Mouse (Mus musculus) kidney, adult 2 months (tissue): ENCODE data around the gene Rap2a. TPM values are rescaled to one million over a fixed set of nuclear protein-coding genes. Genes with fewer than 3 reads are reported as not detected.
A peak's percentile ranks its signal among the peaks of the same experiment; 100 is the strongest.

Experiments
- DNase-seq: peaks from one replicate; pipeline ENCODE4 v3.0.0; 2021
- H3K27ac ChIP-seq: fragments of 200-500 bp; 2 replicates; pipeline ENCODE4 v1.5.1; 2012; ENCODE audit warnings: low read depth, low read length, control low read depth, inconsistent platforms; ENCODE audit not compliant: insufficient read depth
- H3K27me3 ChIP-seq: fragments of 200-500 bp; replicated peaks from 2 replicates; pipeline ENCODE4 v1.6.1; 2012; ENCODE audit warnings: mild to moderate bottlenecking, moderate library complexity, low read length, inconsistent platforms; ENCODE audit not compliant: control insufficient read depth, insufficient read depth
- H3K36me3 ChIP-seq: fragments of 200-500 bp; 2 replicates; pipeline ENCODE4 v1.6.1; 2012; ENCODE audit warnings: mild to moderate bottlenecking, moderate library complexity, low read length, inconsistent platforms; ENCODE audit not compliant: control insufficient read depth, insufficient read depth
- H3K4me1 ChIP-seq: fragments of 200-500 bp; 2 replicates; pipeline ENCODE4 v1.6.1; 2011; ENCODE audit warnings: low read length; ENCODE audit not compliant: control insufficient read depth, insufficient read depth
- H3K4me3 ChIP-seq: fragments of 200-500 bp; 2 replicates; pipeline ENCODE4 v1.5.1; 2011; ENCODE audit warnings: mild to moderate bottlenecking, low read depth, low read length, control low read depth; ENCODE audit not compliant: insufficient read depth
- CTCF ChIP-seq: fragments of 200-500 bp; conservative IDR thresholded peaks from 2 replicates; pipeline ENCODE4 v1.5.1; 2011; ENCODE audit warnings: low read depth, mild to moderate bottlenecking, control low read depth, low read length, moderate library complexity, mixed read lengths; ENCODE audit not compliant: insufficient read depth, insufficient read length
- POLR2A ChIP-seq: fragments of 200-500 bp; IDR thresholded peaks from one replicate; pipeline ENCODE4 v1.6.1; 2011; ENCODE audit warnings: low read depth, low read length, control low read depth
- WGBS: fragments of 180-500 bp; shearing (Covaris S2); methylation state at CpG from one replicate; pipeline ENCODE4 v1.1.7; 2018; 5-methylcytosine and 5-hydroxymethylcytosine counted together
- polyA plus RNA-seq: library from polyadenylated mRNA; depleted of rRNA; stranded (reverse); fragments of >200 nt; gene quantifications from 2 replicates; pipeline ENCODE4 v1.2.3, GENCODE M21; 2012; rRNA removed

Gene Rap2a
- polyA plus RNA-seq, 1 experiment = 12.4 TPM

DNA sequence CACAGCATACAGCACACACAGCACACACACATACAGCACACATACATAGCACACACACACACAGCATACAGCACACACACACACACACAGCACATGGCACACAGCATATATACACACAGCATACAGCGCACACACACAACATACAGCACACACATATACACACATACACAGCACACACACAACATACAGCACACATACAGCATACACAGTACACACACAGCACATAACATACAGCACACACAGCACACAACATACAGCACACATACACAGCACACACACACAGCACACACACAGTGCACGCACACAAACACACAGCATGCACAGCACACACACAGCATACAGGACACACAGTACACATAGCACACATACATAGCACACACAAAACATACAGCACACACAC, 60.9 kb downstream of the Rap2a start:
- H3K4me1 ChIP-seq = peaks cover 3% of the 10 kb centered on the region; the same call in 1 of the 2 replicates
- TF ChIP-seq POLR2A (no peak), CTCF (no peak)
- H3K4me3 ChIP-seq = no peak overlapping the region
- no peaks in the 10 kb centered on the region for H3K36me3 ChIP-seq
- no peak overlapping the region for H3K27ac ChIP-seq
- DNase-seq = no peak
- no peaks in the 10 kb centered on the region for H3K27me3 ChIP-seq
- WGBS = 76% methylated on average over 2 of the region's 2 CpGs

DNA sequence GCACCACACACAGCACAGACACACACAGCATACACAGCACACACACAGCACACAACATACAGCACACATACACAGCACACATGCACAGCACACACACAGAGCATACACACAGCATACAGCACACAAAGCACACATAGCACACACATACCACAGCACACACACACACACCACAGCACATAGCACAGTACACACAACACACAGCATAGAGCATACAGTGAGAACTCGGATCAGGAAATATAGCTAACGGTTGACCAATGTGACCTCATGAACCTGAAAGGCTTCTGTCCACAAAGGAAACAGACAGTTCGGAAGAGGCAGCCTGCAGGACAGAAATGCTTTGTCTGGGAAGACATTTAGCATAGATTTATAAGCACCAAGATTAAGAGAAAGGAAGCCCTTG, 61.4 kb downstream of the Rap2a start:
- DNase-seq = peak; percentile 15
- no peaks in the 10 kb centered on the region for H3K36me3 ChIP-seq
- H3K27ac ChIP-seq = no peak overlapping the region
- H3K4me1 ChIP-seq = peaks cover 3% of the 10 kb centered on the region; the same call in 1 of the 2 replicates
- H3K27me3 ChIP-seq = no peaks in the 10 kb centered on the region
- H3K4me3 ChIP-seq = no peak overlapping the region
- WGBS = 50% methylated on average over 3 of the region's 3 CpGs
- TF ChIP-seq POLR2A = no peak
- no peak for TF ChIP-seq CTCF

DNA sequence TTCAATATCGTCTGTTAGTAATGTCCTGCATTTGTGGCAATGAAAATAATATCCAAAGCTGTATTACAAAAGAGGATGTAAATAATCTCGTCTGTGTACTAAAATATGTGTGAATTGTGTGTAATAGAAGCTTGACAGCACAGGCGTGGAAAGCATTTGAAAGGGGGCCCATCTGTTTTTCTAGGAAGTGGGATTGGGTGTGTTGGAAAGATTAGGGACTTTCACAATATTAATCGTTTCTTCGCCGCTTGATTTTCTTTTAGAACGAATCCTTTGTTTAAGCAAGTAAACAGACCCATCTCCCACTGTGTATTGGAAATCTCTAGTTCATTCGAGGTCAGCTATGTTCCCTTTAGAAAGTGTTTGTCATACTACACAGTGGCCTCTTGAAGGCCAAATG, 64.2 kb downstream of the Rap2a start:
- no peaks in the 10 kb centered on the region for H3K36me3 ChIP-seq
- H3K27ac ChIP-seq = no peak overlapping the region
- 73% methylated on average over 8 of the region's 8 CpGs for WGBS
- no peak for TF ChIP-seq CTCF
- TF ChIP-seq POLR2A = no peak
- peaks cover 3% of the 10 kb centered on the region; the same call in 1 of the 2 replicates for H3K4me1 ChIP-seq
- no peaks in the 10 kb centered on the region for H3K27me3 ChIP-seq
- H3K4me3 ChIP-seq = no peak overlapping the region
- no peak for DNase-seq

DNA sequence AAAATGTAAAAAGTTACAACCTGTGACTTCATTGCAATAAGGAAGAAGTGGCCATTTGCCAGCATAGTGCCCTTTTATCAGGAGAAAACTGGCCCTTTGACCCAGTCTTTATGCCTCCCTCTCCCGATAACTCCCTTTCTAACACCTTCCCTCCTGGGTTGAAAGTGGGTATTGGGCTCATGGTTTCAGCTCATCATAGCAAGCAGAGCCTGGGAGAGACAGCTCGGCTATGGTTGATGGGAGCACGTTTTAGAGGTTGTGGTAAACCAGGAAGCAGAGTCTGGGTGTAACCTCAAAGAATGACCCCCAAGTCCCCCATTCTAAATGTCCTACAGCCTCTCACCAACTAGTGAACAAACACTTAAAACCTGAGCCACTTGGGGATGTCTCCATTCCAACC, 64.7 kb downstream of the Rap2a start:
- H3K4me3 ChIP-seq = no peak overlapping the region
- peaks cover 3% of the 10 kb centered on the region; the same call in 1 of the 2 replicates for H3K4me1 ChIP-seq
- no peaks in the 10 kb centered on the region for H3K27me3 ChIP-seq
- no peak for DNase-seq
- H3K27ac ChIP-seq = no peak overlapping the region
- TF ChIP-seq CTCF (no peak), POLR2A (no peak)
- WGBS = 70% methylated on average over 3 of the region's 3 CpGs
- no peaks in the 10 kb centered on the region for H3K36me3 ChIP-seq

DNA sequence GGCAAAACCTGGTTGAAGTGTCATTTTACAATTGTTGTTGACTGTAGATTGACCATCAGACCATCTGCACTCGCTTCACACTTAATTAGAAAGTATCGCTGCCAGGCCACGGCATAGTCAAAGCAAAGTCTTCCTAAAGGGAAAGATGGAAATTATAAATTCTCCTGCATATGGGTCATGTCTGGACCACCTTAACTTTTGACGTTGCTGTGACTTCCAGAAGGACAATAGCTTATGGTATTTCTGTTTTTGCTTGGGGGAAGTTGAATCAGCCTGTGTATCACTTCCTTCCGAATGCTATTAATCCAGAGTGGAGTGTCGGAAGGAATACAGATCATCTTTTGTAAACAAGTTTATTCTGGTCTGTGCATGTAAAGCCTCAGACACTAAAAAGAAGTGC, 65.6 kb downstream of the Rap2a start:
- Histone ChIP-seq H3K4me1 (peaks cover 3% of the 10 kb centered on the region; the same call in 1 of the 2 replicates), H3K27me3 (no peaks in the 10 kb centered on the region), H3K27ac (no peak overlapping the region; the same call in 1 of the 2 replicates), H3K36me3 (no peaks in the 10 kb centered on the region), H3K4me3 (no peak overlapping the region)
- WGBS = 75% methylated on average over 6 of the region's 6 CpGs
- DNase-seq = peak; percentile 57
- TF ChIP-seq POLR2A = no peak
- no peak for TF ChIP-seq CTCF

DNA sequence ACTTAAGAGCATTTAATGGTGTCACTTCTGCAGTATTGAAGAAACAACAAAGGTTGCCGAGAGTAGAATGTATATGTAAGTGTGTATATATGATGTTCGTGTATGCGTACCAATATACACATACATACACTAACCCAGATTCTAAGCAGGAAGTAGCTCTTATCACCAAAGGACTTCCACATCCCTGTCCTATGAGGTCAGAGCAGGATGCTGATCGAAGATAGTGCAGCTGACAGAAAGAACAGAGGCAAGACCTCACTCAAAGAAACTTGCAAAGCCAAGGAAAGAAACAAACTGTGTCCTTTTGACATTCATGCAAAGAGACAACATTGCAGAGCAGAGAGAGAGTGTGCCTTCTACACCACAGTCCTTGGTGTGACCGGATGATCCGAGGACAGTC, 66.3 kb downstream of the Rap2a start:
- DNase-seq = peak; percentile 10
- Histone ChIP-seq H3K36me3 (no peaks in the 10 kb centered on the region), H3K4me3 (no peak overlapping the region), H3K27me3 (no peaks in the 10 kb centered on the region), H3K27ac (0 out of 2 replicates have a peak overlapping the region, but pooled peaks have one; percentile 45), H3K4me1 (peaks cover 1% of the 10 kb centered on the region; the same call in 1 of the 2 replicates)
- TF ChIP-seq CTCF (no peak), POLR2A (no peak)
- 85% methylated on average over 6 of the region's 6 CpGs for WGBS

DNA sequence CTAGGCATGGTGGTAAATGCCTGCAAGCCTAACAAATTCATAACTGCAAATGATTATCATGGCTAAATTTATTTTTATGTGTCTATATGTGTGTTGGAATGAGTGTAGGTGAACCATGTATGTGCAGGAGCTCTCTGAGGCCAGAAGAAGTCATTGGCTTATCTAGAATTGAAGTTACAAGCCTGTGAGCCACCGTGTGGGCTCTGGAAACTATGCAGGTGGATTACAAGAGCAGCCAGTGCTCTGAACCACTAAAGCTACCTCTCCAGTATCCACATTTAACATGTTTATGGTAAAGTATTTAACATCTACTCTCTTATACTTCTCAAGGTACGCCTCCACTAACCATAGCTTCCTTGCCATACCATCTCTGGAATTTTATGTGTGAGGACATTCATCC, 66.7 kb downstream of the Rap2a start:
- WGBS = 74% methylated on average over 2 of the region's 2 CpGs
- Histone ChIP-seq H3K4me3 (no peak overlapping the region), H3K4me1 (no peaks in the 10 kb centered on the region), H3K36me3 (no peaks in the 10 kb centered on the region), H3K27me3 (no peaks in the 10 kb centered on the region), H3K27ac (no peak overlapping the region)
- DNase-seq = no peak
- TF ChIP-seq POLR2A = no peak
- 0 out of 2 replicates have a peak, but pooled peaks have one; percentile 3 for TF ChIP-seq CTCF

Other genes with a start within 250 kb of the Rap2a start
- gene Mbnl2, start 202.8 kb upstream of the Rap2a start, polyA plus RNA-seq = 50.0 and 53.9 TPM in 2 replicates